Mouse (Mus musculus) stomach, postnatal 0 days (tissue): Measurements from ENCODE around the gene Arhgap17. TPM values are rescaled to one million over a fixed set of nuclear protein-coding genes. Genes with fewer than 3 reads are reported as not detected.

ENCODE experiments used
- ATAC-seq: fragments of 200-750 bp; cut with Nextera tagmentation; 2 replicates; pipeline ENCODE4 v1.8.0; 2017; ENCODE audit not compliant: low FRiP score, low TSS enrichment
- DNase-seq: peaks from one replicate; pipeline ENCODE4 v3.0.0-alpha.2; 2016; ENCODE audit warnings: low spot score
- H3K27ac ChIP-seq: fragments of 300-500 bp; sonication (generic); replicated peaks from 2 replicates; pipeline ENCODE4 v1.5.1; 2014; ENCODE audit warnings: mild to moderate bottlenecking, control low read depth
- H3K27me3 ChIP-seq: fragments of 300-500 bp; sonication (generic); 2 replicates; pipeline ENCODE4 v1.6.1; 2014; ENCODE audit warnings: low read length; ENCODE audit not compliant: control insufficient read depth, insufficient read depth
- H3K36me3 ChIP-seq: fragments of 300-500 bp; sonication (generic); 2 replicates; pipeline ENCODE4 v1.6.1; 2014; ENCODE audit warnings: low read length, mixed read lengths; ENCODE audit not compliant: control insufficient read depth, insufficient read depth
- H3K4me1 ChIP-seq: fragments of 300-500 bp; sonication (generic); replicated peaks from 2 replicates; pipeline ENCODE4 v1.6.1; 2014; ENCODE audit warnings: antibody characterized with exemption; ENCODE audit not compliant: control insufficient read depth, insufficient read depth
- H3K4me2 ChIP-seq: fragments of 300-500 bp; sonication (generic); replicated peaks from 2 replicates; pipeline ENCODE4 v1.6.1; 2014; ENCODE audit warnings: low read depth, mild to moderate bottlenecking, control low read depth, moderate library complexity
- H3K4me3 ChIP-seq: fragments of 300-500 bp; sonication (generic); 2 replicates; pipeline ENCODE4 v1.5.1; 2014; ENCODE audit warnings: low read depth, low read length, control low read depth
- H3K9ac ChIP-seq: fragments of 300-500 bp; sonication (generic); 2 replicates; pipeline ENCODE4 v1.6.1; 2014; ENCODE audit warnings: mild to moderate bottlenecking, low read length, control low read depth, mixed read lengths
- H3K9me3 ChIP-seq: fragments of 300-500 bp; sonication (generic); 2 replicates; pipeline ENCODE4 v1.6.1; 2016; ENCODE audit warnings: low read length; ENCODE audit not compliant: control insufficient read depth
- CTCF ChIP-seq: IDR thresholded peaks from 2 replicates; pipeline ENCODE4 v1.5.1; 2016; ENCODE audit warnings: antibody characterized with exemption, low read depth, mild to moderate bottlenecking, moderate library complexity
- EP300 ChIP-seq: optimal IDR thresholded peaks from 2 replicates; pipeline ENCODE3; 2016; ENCODE audit warnings: antibody characterized with exemption
- WGBS: fragments of 180-500 bp; shearing (Covaris S2); extraction: QIAGEN DNeasy Blood & Tissue Kit; methylation state at CpG from one replicate; pipeline ENCODE4 v1.1.7; 2014; 5-methylcytosine and 5-hydroxymethylcytosine counted together
- polyA plus RNA-seq: library from polyadenylated mRNA; unstranded; fragments of >200 nt; fragmentation: Nextera tagmentation; extraction: Ambion mirVana; gene quantifications from 2 replicates; pipeline ENCODE4 v1.2.1, GENCODE M21; 2015

Arhgap17 gene
- polyA plus RNA-seq, 1 experiment from 2014 or later: 8.0 TPM

- Histone ChIP-seq H3K36me3 (peaks cover 16% of the 10 kb centered on the region; the same call in 1 of the 2 replicates), H3K9me3 (no peaks in the 10 kb centered on the region), H3K9ac (no peak overlapping the region), H3K27ac (no peak overlapping the region), H3K27me3 (no peaks in the 10 kb centered on the region), H3K4me3 (no peak overlapping the region), H3K4me2 (no peak overlapping the region), H3K4me1 (no peaks in the 10 kb centered on the region)
- TF ChIP-seq EP300: no peak
- no peak for TF ChIP-seq CTCF
- no peak for ATAC-seq
- no peak for DNase-seq
- 97% methylated on average over 5 of the region's 5 CpGs for WGBS
Observed at GRCm38 (mm10) chr7:123285896-123286295, 83.8 kb downstream of the Arhgap17 start.

- ATAC-seq: no peak
- Histone ChIP-seq H3K27ac (no peak overlapping the region), H3K9ac (no peak overlapping the region), H3K9me3 (no peaks in the 10 kb centered on the region), H3K4me1 (no peaks in the 10 kb centered on the region), H3K4me2 (no peak overlapping the region), H3K4me3 (no peak overlapping the region), H3K27me3 (no peaks in the 10 kb centered on the region), H3K36me3 (peaks cover 23% of the 10 kb centered on the region; the same call in 1 of the 2 replicates)
- 64% methylated on average over 4 of the region's 4 CpGs for WGBS
- DNase-seq: no peak
- TF ChIP-seq EP300 (no peak), CTCF (no peak)
Observed at GRCm38 (mm10) chr7:123283826-123284225, 85.9 kb downstream of the Arhgap17 start.

- H3K4me3 ChIP-seq: no peak overlapping the region
- H3K9ac ChIP-seq: no peak overlapping the region
- TF ChIP-seq CTCF: no peak
- TF ChIP-seq EP300: no peak
- H3K27me3 ChIP-seq: no peaks in the 10 kb centered on the region
- H3K36me3 ChIP-seq: peaks cover 7% of the 10 kb centered on the region; the same call in 1 of the 2 replicates
- 88% methylated on average over 4 of the region's 4 CpGs for WGBS
- ATAC-seq (no peak), DNase-seq (no peak)
- no peaks in the 10 kb centered on the region for H3K4me1 ChIP-seq
- H3K27ac ChIP-seq: no peak overlapping the region
- no peak overlapping the region for H3K4me2 ChIP-seq
- H3K9me3 ChIP-seq: no peaks in the 10 kb centered on the region
Observed at GRCm38 (mm10) chr7:123279797-123280196, 89.9 kb downstream of the Arhgap17 start.

GRCm38 (mm10) chr7:123276568-123276967, 93.1 kb downstream of the Arhgap17 start:
- Histone ChIP-seq H3K36me3 (peaks cover 7% of the 10 kb centered on the region; the same call in 1 of the 2 replicates), H3K27me3 (no peaks in the 10 kb centered on the region), H3K4me3 (no peak overlapping the region), H3K4me2 (no peak overlapping the region), H3K4me1 (no peaks in the 10 kb centered on the region), H3K9me3 (no peaks in the 10 kb centered on the region), H3K27ac (no peak overlapping the region), H3K9ac (no peak overlapping the region)
- TF ChIP-seq EP300 (no peak), CTCF (no peak)
- WGBS: 80% methylated on average over 4 of the region's 4 CpGs
- ATAC-seq: no peak
- DNase-seq: no peak

- H3K27ac ChIP-seq: no peak overlapping the region
- TF ChIP-seq CTCF (no peak), EP300 (no peak)
- H3K27me3 ChIP-seq: no peaks in the 10 kb centered on the region
- no peaks in the 10 kb centered on the region for H3K9me3 ChIP-seq
- H3K9ac ChIP-seq: no peak overlapping the region
- DNase-seq (no peak), ATAC-seq (no peak)
- no peak overlapping the region for H3K4me3 ChIP-seq
- no peaks in the 10 kb centered on the region for H3K4me1 ChIP-seq
- WGBS: 62% methylated on average over 11 of the region's 11 CpGs
- no peaks in the 10 kb centered on the region for H3K36me3 ChIP-seq
- no peak overlapping the region for H3K4me2 ChIP-seq
Observed at GRCm38 (mm10) chr7:123273056-123273455, 96.7 kb downstream of the Arhgap17 start.

GRCm38 (mm10) chr7:123258103-123258502, 111.6 kb downstream of the Arhgap17 start:
- Histone ChIP-seq H3K27me3 (no peaks in the 10 kb centered on the region), H3K27ac (no peak overlapping the region), H3K4me2 (no peak overlapping the region), H3K4me1 (no peaks in the 10 kb centered on the region), H3K36me3 (no peaks in the 10 kb centered on the region), H3K9ac (no peak overlapping the region), H3K4me3 (no peak overlapping the region), H3K9me3 (no peaks in the 10 kb centered on the region)
- TF ChIP-seq EP300 (no peak), CTCF (no peak)
- no peak for DNase-seq
- 60% methylated on average over 8 of the region's 8 CpGs for WGBS
- no peak for ATAC-seq
